Mouse (Mus musculus) intestine, postnatal 0 days (tissue): ENCODE data around the gene Paxx. TPM values are rescaled to one million over a fixed set of nuclear protein-coding genes. Genes with fewer than 3 reads are reported as not detected.

Experiments
- ATAC-seq: fragments of 200-750 bp; cut with Nextera tagmentation; 2 replicates; pipeline ENCODE4 v1.8.0; 2017; ENCODE audit warnings: mild to moderate bottlenecking, moderate TSS enrichment, moderate library complexity
- H3K27ac ChIP-seq: fragments of 300-500 bp; sonication (generic); 2 replicates; pipeline ENCODE4 v1.5.1; 2014; ENCODE audit warnings: mild to moderate bottlenecking, low read depth, low read length, moderate library complexity
- H3K27me3 ChIP-seq: fragments of 300-500 bp; sonication (generic); replicated peaks from 2 replicates; pipeline ENCODE4 v1.6.1; 2014; ENCODE audit warnings: low read length, mixed read lengths; ENCODE audit not compliant: control insufficient read depth, insufficient read depth
- H3K36me3 ChIP-seq: fragments of 300-500 bp; sonication (generic); 2 replicates; pipeline ENCODE4 v1.6.1; 2014; ENCODE audit warnings: mild to moderate bottlenecking, moderate library complexity; ENCODE audit not compliant: control insufficient read depth, insufficient read depth
- H3K4me1 ChIP-seq: fragments of 300-500 bp; sonication (generic); replicated peaks from 2 replicates; pipeline ENCODE4 v1.6.1; 2014; ENCODE audit warnings: antibody characterized with exemption, low read length, mixed read lengths; ENCODE audit not compliant: control insufficient read depth, insufficient read depth
- H3K4me2 ChIP-seq: fragments of 300-500 bp; sonication (generic); replicated peaks from 2 replicates; pipeline ENCODE4 v1.6.1; 2014; ENCODE audit warnings: low read depth, mild to moderate bottlenecking, moderate library complexity
- H3K4me3 ChIP-seq: fragments of 300-500 bp; sonication (generic); 2 replicates; pipeline ENCODE4 v1.5.1; 2014; ENCODE audit warnings: low read depth, low read length
- H3K9ac ChIP-seq: fragments of 300-500 bp; sonication (generic); 2 replicates; pipeline ENCODE4 v1.6.1; 2014; ENCODE audit warnings: mild to moderate bottlenecking, low read depth, low read length
- H3K9me3 ChIP-seq: fragments of 300-500 bp; sonication (generic); 2 replicates; pipeline ENCODE4 v1.6.1; 2016; ENCODE audit warnings: mixed run types; ENCODE audit not compliant: control insufficient read depth
- CTCF ChIP-seq: sonication (generic); IDR thresholded peaks from 2 replicates; pipeline ENCODE4 v1.5.1; 2016; ENCODE audit warnings: low read depth, mild to moderate bottlenecking, control low read depth, antibody characterized with exemption, moderate library complexity
- WGBS: fragments of 180-500 bp; shearing (Covaris S2); extraction: QIAGEN DNeasy Blood & Tissue Kit; methylation state at CpG from one replicate; pipeline ENCODE4 v1.1.7; 2014; 5-methylcytosine and 5-hydroxymethylcytosine counted together
- polyA plus RNA-seq: library from polyadenylated mRNA; unstranded; fragments of >200 nt; fragmentation: Nextera tagmentation; extraction: Ambion mirVana; gene quantifications from 2 replicates; pipeline ENCODE4 v1.2.1, GENCODE M21; 2015

Gene Paxx
- polyA plus RNA-seq, 1 experiment from 2014 or later = 41.2 TPM

GRCm38 (mm10) chr2:25433101-25433500 is 27.8 kb downstream of the Paxx start:
- no peak for TF ChIP-seq CTCF

GRCm38 (mm10) chr2:25432326-25433098 is 28.4 kb downstream of the Paxx start:
- H3K4me1 ChIP-seq = no peaks in the 10 kb centered on the region; the same call in 1 of the 2 replicates
- no peak for ATAC-seq
- no peaks in the 10 kb centered on the region for H3K9me3 ChIP-seq
- no peak overlapping the region for H3K4me3 ChIP-seq
- no peak for TF ChIP-seq CTCF
- no peak overlapping the region for H3K4me2 ChIP-seq
- H3K36me3 ChIP-seq = no peaks in the 10 kb centered on the region
- H3K27ac ChIP-seq = no peak overlapping the region
- 82% methylated on average over 11 of the region's 11 CpGs for WGBS
- no peak overlapping the region for H3K9ac ChIP-seq
- H3K27me3 ChIP-seq = no peaks in the 10 kb centered on the region; the same call in 1 of the 2 replicates

More at GRCm38 (mm10) chr2:25433101-25433500, 27.8 kb downstream of the Paxx start:
- Histone ChIP-seq H3K9me3 (no peaks in the 10 kb centered on the region), H3K4me3 (no peak overlapping the region), H3K27me3 (no peaks in the 10 kb centered on the region; the same call in 1 of the 2 replicates), H3K4me2 (no peak overlapping the region), H3K36me3 (no peaks in the 10 kb centered on the region), H3K27ac (no peak overlapping the region), H3K4me1 (no peaks in the 10 kb centered on the region; the same call in 1 of the 2 replicates), H3K9ac (no peak overlapping the region)
- ATAC-seq = no peak
- WGBS = 89% methylated on average over 17 of the region's 17 CpGs

GRCm38 (mm10) chr2:25431308-25431855 is 29.5 kb downstream of the Paxx start:
- Histone ChIP-seq H3K4me1 (no peaks in the 10 kb centered on the region; the same call in 1 of the 2 replicates), H3K9me3 (no peaks in the 10 kb centered on the region), H3K27ac (no peak overlapping the region), H3K27me3 (no peaks in the 10 kb centered on the region; the same call in 1 of the 2 replicates), H3K36me3 (no peaks in the 10 kb centered on the region), H3K9ac (no peak overlapping the region), H3K4me2 (no peak overlapping the region), H3K4me3 (no peak overlapping the region)
- no peak for ATAC-seq
- WGBS = 80% methylated on average over 6 of the region's 6 CpGs
- no peak for TF ChIP-seq CTCF

GRCm38 (mm10) chr2:25430395-25431233 is 30.3 kb downstream of the Paxx start:
- Histone ChIP-seq H3K27ac (no peak overlapping the region), H3K4me2 (no peak overlapping the region), H3K4me1 (no peaks in the 10 kb centered on the region; the same call in 1 of the 2 replicates), H3K9ac (no peak overlapping the region), H3K4me3 (no peak overlapping the region), H3K9me3 (no peaks in the 10 kb centered on the region), H3K27me3 (peaks cover 4% of the 10 kb centered on the region; the same call in 1 of the 2 replicates), H3K36me3 (no peaks in the 10 kb centered on the region)
- no peak for ATAC-seq
- 83% methylated on average over 17 of the region's 17 CpGs for WGBS
- no peak for TF ChIP-seq CTCF

- Histone ChIP-seq H3K27ac (no peak overlapping the region), H3K4me1 (no peaks in the 10 kb centered on the region; the same call in 1 of the 2 replicates), H3K4me3 (peak overlapping the region; percentile 60; the same call in 1 of the 2 replicates), H3K9ac (no peak overlapping the region), H3K9me3 (no peaks in the 10 kb centered on the region), H3K27me3 (peaks cover 9% of the 10 kb centered on the region; the same call in 1 of the 2 replicates), H3K36me3 (no peaks in the 10 kb centered on the region), H3K4me2 (peak overlapping the region; percentile 97)
- 77% methylated on average over 5 of the region's 5 CpGs for WGBS
- no peak for ATAC-seq
- TF ChIP-seq CTCF = no peak
Observed at GRCm38 (mm10) chr2:25429435-25430180, 31.3 kb downstream of the Paxx start.
